In genomic region chr6:122873871-122874719, GRCm38 (mm10) we compare ENCODE assay signal across 8 mouse cellular contexts. TPM values are rescaled to one million over a fixed set of nuclear protein-coding genes. Genes with fewer than 3 reads are reported as not detected.
A peak's percentile ranks its signal among the peaks of the same experiment; 100 is the strongest.
DNase-seq lines count a peak whose midpoint lies in the region; ATAC-seq and TF ChIP-seq lines count a peak whose summit lies in the region.

Gene Necap1, plus strand, starts transcription at chr6:122874474.

- peak within 1 kb of the TSS; percentile 84 for H3K27ac ChIP-seq in heart, embryonic 12.5 days (ENCODE audit: poor library complexity, severe bottlenecking)
- H3K27ac ChIP-seq in kidney, postnatal 0 days = peak within 1 kb of the TSS; percentile 86
- H3K27ac ChIP-seq in liver, embryonic 11.5 days (ENCODE audit: low read depth, low read length) = peak within 1 kb of the TSS; percentile 62
- H3K27ac ChIP-seq in stomach, embryonic 14.5 days (ENCODE audit: low read length) = peak within 1 kb of the TSS; percentile 80

- no peaks in the 10 kb centered on the region for H3K27me3 ChIP-seq in heart, embryonic 12.5 days (replicated peaks)
- no peaks in the 10 kb centered on the region for H3K27me3 ChIP-seq in kidney, postnatal 0 days (ENCODE audit: insufficient read depth, low read length)
- no peaks in the 10 kb centered on the region for H3K27me3 ChIP-seq in liver, embryonic 11.5 days (replicated peaks; ENCODE audit: control insufficient read depth, insufficient read depth, low read length)
- H3K27me3 ChIP-seq in stomach, embryonic 14.5 days (ENCODE audit: control insufficient read depth, insufficient read depth, low read length) = no peaks in the 10 kb centered on the region

- peak within 1 kb of the TSS; percentile 69 for H3K4me2 ChIP-seq in heart, embryonic 12.5 days
- H3K4me2 ChIP-seq in kidney, postnatal 0 days (ENCODE audit: low read length) = peak within 1 kb of the TSS; percentile 64
- peak within 1 kb of the TSS; percentile 74 for H3K4me2 ChIP-seq in liver, embryonic 11.5 days
- peak within 1 kb of the TSS; percentile 54 for H3K4me2 ChIP-seq in stomach, embryonic 14.5 days (replicated peaks; ENCODE audit: low read depth, low read length)

- peaks cover 20% of the 10 kb centered on the region for H3K36me3 ChIP-seq in heart, embryonic 12.5 days
- 0 out of 2 replicates have a peak, but pooled peaks cover 3% of the 10 kb centered on the region for H3K36me3 ChIP-seq in kidney, postnatal 0 days (ENCODE audit: insufficient read depth, low read length)
- peaks cover 9% of the 10 kb centered on the region; the same call in 1 of the 2 replicates for H3K36me3 ChIP-seq in liver, embryonic 11.5 days (ENCODE audit: control insufficient read depth, insufficient read depth, low read length)
- peaks cover 9% of the 10 kb centered on the region; the same call in 1 of the 2 replicates for H3K36me3 ChIP-seq in stomach, embryonic 14.5 days (ENCODE audit: control insufficient read depth, insufficient read depth, low read length)

- peaks cover 4% of the 10 kb centered on the region for H3K4me1 ChIP-seq in heart, embryonic 12.5 days (replicated peaks)
- H3K4me1 ChIP-seq in kidney, postnatal 0 days (replicated peaks; ENCODE audit: insufficient read depth, low read length) = peaks cover 2% of the 10 kb centered on the region; the same call in 1 of the 2 replicates
- peaks cover 9% of the 10 kb centered on the region for H3K4me1 ChIP-seq in liver, embryonic 11.5 days (replicated peaks; ENCODE audit: control insufficient read depth, insufficient read depth, low read length)
- H3K4me1 ChIP-seq in stomach, embryonic 14.5 days (ENCODE audit: control insufficient read depth, insufficient read depth, low read length) = peaks cover 7% of the 10 kb centered on the region

- H3K4me3 ChIP-seq in heart, embryonic 12.5 days = peak within 1 kb of the TSS; percentile 87
- H3K4me3 ChIP-seq in kidney, postnatal 0 days (replicated peaks; ENCODE audit: low read depth, low read length) = peak within 1 kb of the TSS; percentile 95
- H3K4me3 ChIP-seq in liver, embryonic 11.5 days (ENCODE audit: low read depth, low read length) = peak within 1 kb of the TSS; percentile 85
- peak within 1 kb of the TSS; percentile 77 for H3K4me3 ChIP-seq in stomach, embryonic 14.5 days (ENCODE audit: low read depth, low read length)

- ATAC-seq in erythroid progenitor cell, adult 5-6 weeks (replicated peaks; ENCODE audit: low FRiP score, poor library complexity, severe bottlenecking) = peak; percentile 97
- peak; percentile 96 for ATAC-seq in heart, embryonic 12.5 days (ENCODE audit: insufficient number of reproducible peaks, low FRiP score)
- ATAC-seq in kidney, postnatal 0 days (replicated peaks; ENCODE audit: low FRiP score, low read depth) = peak; percentile 97
- ATAC-seq in liver, embryonic 11.5 days (replicated peaks; ENCODE audit: low FRiP score) = peak; percentile 95
- ATAC-seq in stomach, embryonic 14.5 days (ENCODE audit: insufficient number of reproducible peaks, insufficient read depth, low FRiP score, low read depth) = peak; percentile 94

- DNase-seq in CD4-positive helper T cell, adult 2 months (ENCODE audit: low read depth, low spot score) = peak; percentile 96
- DNase-seq in brain, embryonic 18.5 days (ENCODE audit: low read depth, low spot score) = peak; percentile 91
- peak; percentile 98 for DNase-seq in kidney, postnatal 0 days (ENCODE audit: low spot score)
- peak; percentile 95 for DNase-seq in liver, embryonic 11.5 days (ENCODE audit: low spot score)
- DNase-seq in naive thymus-derived CD4-positive, alpha-beta T cell, adult 2 months (ENCODE audit: low read depth) = peak; percentile 98

- 7% methylated on average over 43 of the region's 43 CpGs for WGBS in heart, embryonic 12.5 days
- 8% methylated on average over 43 of the region's 43 CpGs for WGBS in kidney, postnatal 0 days
- whole genome bisulfite sequencing in liver, embryonic 11.5 days = 8% methylated on average over 43 of the region's 43 CpGs
- 7% methylated on average over 43 of the region's 43 CpGs for WGBS in stomach, embryonic 14.5 days

- peak within 1 kb of the TSS; percentile 90 for H3K9ac ChIP-seq in heart, embryonic 12.5 days
- H3K9ac ChIP-seq in kidney, postnatal 0 days (ENCODE audit: low read depth, low read length) = peak within 1 kb of the TSS; percentile 96
- H3K9ac ChIP-seq in liver, embryonic 11.5 days (ENCODE audit: low read depth, low read length) = peak within 1 kb of the TSS; percentile 85
- peak within 1 kb of the TSS; percentile 84 for H3K9ac ChIP-seq in stomach, embryonic 14.5 days (replicated peaks; ENCODE audit: low read depth, low read length)

- TF ChIP-seq CTCF in kidney, postnatal 0 days (IDR thresholded peaks at IDR 0.05; ENCODE audit: low read depth) = peak; percentile 81

- H3K9me3 ChIP-seq in heart, embryonic 12.5 days (replicated peaks) = no peaks in the 10 kb centered on the region
- no peaks in the 10 kb centered on the region for H3K9me3 ChIP-seq in kidney, postnatal 0 days (replicated peaks; ENCODE audit: low read length)
- no peaks in the 10 kb centered on the region for H3K9me3 ChIP-seq in liver, embryonic 11.5 days (ENCODE audit: control insufficient read depth, low read length)
- no peaks in the 10 kb centered on the region for H3K9me3 ChIP-seq in stomach, embryonic 14.5 days (ENCODE audit: control insufficient read depth, low read depth, low read length)

RNA-seq across cellular contexts. Expression of gene Necap1, which starts in this region (rescaled TPM):
- total RNA-seq in erythroid progenitor cell, adult 5-6 weeks (2015; ENCODE audit: low replicate concordance) = 15.1 and 22.7 TPM in 2 replicates
- 8.4 and 18.9 TPM in 2 replicates for total RNA-seq in erythroid progenitor cell, adult 5-6 weeks (2017; ENCODE audit: low replicate concordance)
- 63.0 and 63.4 TPM in 2 replicates for polyA plus RNA-seq in heart, embryonic 12.5 days (2016; fragmentation: Nextera tagmentation; extraction: Ambion mirVana)
- polyA plus RNA-seq in kidney, postnatal 0 days (2015; fragmentation: Nextera tagmentation; extraction: Ambion mirVana) = 37.6 and 39.8 TPM in 2 replicates
- 39.8 and 44.4 TPM in 2 replicates for polyA plus RNA-seq in liver, embryonic 11.5 days (2014; fragmentation: Nextera tagmentation; extraction: Ambion mirVana)
- 53.9 and 54.3 TPM in 2 replicates for polyA plus RNA-seq in stomach, embryonic 14.5 days (2014; fragmentation: Nextera tagmentation; extraction: Ambion mirVana)

Comparison
In these comparisons a context has a peak if more than half of its experiments do, and no peak if none do; other contexts are left out.
1. Peak in every context shown above with its lines: DNase-seq, ATAC-seq, H3K4me3 ChIP-seq and H3K27ac ChIP-seq.